Mouse (Mus musculus) intestine, postnatal 0 days (tissue): ENCODE data around the gene Ndufc1. TPM values are rescaled to one million over a fixed set of nuclear protein-coding genes. Genes with fewer than 3 reads are reported as not detected.
A peak's percentile ranks its signal among the peaks of the same experiment; 100 is the strongest.
"Not testable (repeated sequence)": the region's sequence is repeated elsewhere in the genome, so short reads cannot be mapped to it uniquely, and the experiment has no call there.

Experiments used
- ATAC-seq: fragments of 200-750 bp; cut with Nextera tagmentation; 2 replicates; pipeline ENCODE4 v1.8.0; 2017; ENCODE audit warnings: mild to moderate bottlenecking, moderate TSS enrichment, moderate library complexity
- H3K27ac ChIP-seq: fragments of 300-500 bp; sonication (generic); 2 replicates; pipeline ENCODE4 v1.5.1; 2014; ENCODE audit warnings: mild to moderate bottlenecking, low read depth, low read length, moderate library complexity
- H3K27me3 ChIP-seq: fragments of 300-500 bp; sonication (generic); replicated peaks from 2 replicates; pipeline ENCODE4 v1.6.1; 2014; ENCODE audit warnings: low read length, mixed read lengths; ENCODE audit not compliant: control insufficient read depth, insufficient read depth
- H3K36me3 ChIP-seq: fragments of 300-500 bp; sonication (generic); 2 replicates; pipeline ENCODE4 v1.6.1; 2014; ENCODE audit warnings: mild to moderate bottlenecking, moderate library complexity; ENCODE audit not compliant: control insufficient read depth, insufficient read depth
- H3K4me1 ChIP-seq: fragments of 300-500 bp; sonication (generic); replicated peaks from 2 replicates; pipeline ENCODE4 v1.6.1; 2014; ENCODE audit warnings: antibody characterized with exemption, low read length, mixed read lengths; ENCODE audit not compliant: control insufficient read depth, insufficient read depth
- H3K4me2 ChIP-seq: fragments of 300-500 bp; sonication (generic); replicated peaks from 2 replicates; pipeline ENCODE4 v1.6.1; 2014; ENCODE audit warnings: low read depth, mild to moderate bottlenecking, moderate library complexity
- H3K4me3 ChIP-seq: fragments of 300-500 bp; sonication (generic); 2 replicates; pipeline ENCODE4 v1.5.1; 2014; ENCODE audit warnings: low read depth, low read length
- H3K9ac ChIP-seq: fragments of 300-500 bp; sonication (generic); 2 replicates; pipeline ENCODE4 v1.6.1; 2014; ENCODE audit warnings: mild to moderate bottlenecking, low read depth, low read length
- H3K9me3 ChIP-seq: fragments of 300-500 bp; sonication (generic); 2 replicates; pipeline ENCODE4 v1.6.1; 2016; ENCODE audit warnings: mixed run types; ENCODE audit not compliant: control insufficient read depth
- CTCF ChIP-seq: sonication (generic); IDR thresholded peaks from 2 replicates; pipeline ENCODE4 v1.5.1; 2016; ENCODE audit warnings: low read depth, mild to moderate bottlenecking, control low read depth, antibody characterized with exemption, moderate library complexity
- WGBS: fragments of 180-500 bp; shearing (Covaris S2); extraction: QIAGEN DNeasy Blood & Tissue Kit; methylation state at CpG from one replicate; pipeline ENCODE4 v1.1.7; 2014; 5-methylcytosine and 5-hydroxymethylcytosine counted together
- polyA plus RNA-seq: library from polyadenylated mRNA; unstranded; fragments of >200 nt; fragmentation: Nextera tagmentation; extraction: Ambion mirVana; gene quantifications from 2 replicates; pipeline ENCODE4 v1.2.1, GENCODE M21; 2015

Ndufc1 gene
- polyA plus RNA-seq, 1 experiment from 2014 or later, result 1,395 TPM

- no peak for TF ChIP-seq CTCF
- Histone ChIP-seq H3K27me3 (no peaks in the 10 kb centered on the region), H3K27ac (no peak overlapping the region), H3K9ac (no peak overlapping the region), H3K36me3 (peaks cover 10% of the 10 kb centered on the region; the same call in 1 of the 2 replicates), H3K4me1 (no peaks in the 10 kb centered on the region), H3K9me3 (no peaks in the 10 kb centered on the region), H3K4me3 (no peak overlapping the region), H3K4me2 (no peak overlapping the region)
- 25% methylated on average over 3 of the region's 3 CpGs for WGBS
- ATAC-seq, result no peak
Measured at GRCm38 (mm10) chr3:51398667-51399066, 10.1 kb downstream of the Ndufc1 start.

GRCm38 (mm10) chr3:51397700-51398299 is 11.0 kb downstream of the Ndufc1 start:
- WGBS, result 76% methylated on average over 15 of the region's 15 CpGs
- TF ChIP-seq CTCF, result no peak
- no peak for ATAC-seq

GRCm38 (mm10) chr3:51396219-51397068 is 12.3 kb downstream of the Ndufc1 start, which contains the start of gene Mgarp:
Mgarp (minus strand) TSS chr3:51396738.
- Histone ChIP-seq H3K4me3 (peak within 1 kb of the TSS; percentile 51), H3K9ac (0 out of 2 replicates have a peak within 1 kb of the TSS, but pooled peaks have one; percentile 17), H3K27me3 (no peaks in the 10 kb centered on the region), H3K27ac (no peak within 1 kb of the TSS), H3K9me3 (no peaks in the 10 kb centered on the region), H3K4me1 (no peaks in the 10 kb centered on the region), H3K36me3 (no peaks in the 10 kb centered on the region), H3K4me2 (peak within 1 kb of the TSS; percentile 70)
- ATAC-seq, result peak; percentile 44; the same call in 1 of the 2 replicates
- WGBS, result 3% methylated on average over 41 of the region's 41 CpGs
- peak; percentile 56 for TF ChIP-seq CTCF

More at GRCm38 (mm10) chr3:51397700-51398299, 11.0 kb downstream of the Ndufc1 start:
- H3K9ac ChIP-seq, result no peak overlapping the region
- H3K4me3 ChIP-seq, result no peak overlapping the region
- H3K4me1 ChIP-seq, result no peaks in the 10 kb centered on the region
- no peaks in the 10 kb centered on the region for H3K9me3 ChIP-seq
- H3K4me2 ChIP-seq, result no peak overlapping the region
- H3K27me3 ChIP-seq, result no peaks in the 10 kb centered on the region
- H3K36me3 ChIP-seq, result peaks cover 3% of the 10 kb centered on the region; the same call in 1 of the 2 replicates
- no peak overlapping the region for H3K27ac ChIP-seq

GRCm38 (mm10) chr3:51395461-51396145 is 13.2 kb downstream of the Ndufc1 start:
- no peak overlapping the region for H3K9ac ChIP-seq
- no peak for ATAC-seq
- 52% methylated on average over 19 of the region's 19 CpGs for WGBS
- H3K4me3 ChIP-seq, result 0 out of 2 replicates have a peak overlapping the region, but pooled peaks have one; percentile 51
- no peak for TF ChIP-seq CTCF
- H3K27ac ChIP-seq, result no peak overlapping the region
- H3K4me2 ChIP-seq, result peak overlapping the region; percentile 70; the same call in 1 of the 2 replicates
- no peaks in the 10 kb centered on the region for H3K27me3 ChIP-seq
- no peaks in the 10 kb centered on the region for H3K4me1 ChIP-seq
- H3K9me3 ChIP-seq, result no peaks in the 10 kb centered on the region
- H3K36me3 ChIP-seq, result no peaks in the 10 kb centered on the region

- Histone ChIP-seq H3K9me3 (no peaks in the 10 kb centered on the region), H3K4me3 (no peak overlapping the region), H3K4me1 (no peaks in the 10 kb centered on the region), H3K4me2 (no peak overlapping the region), H3K36me3 (no peaks in the 10 kb centered on the region), H3K27me3 (no peaks in the 10 kb centered on the region), H3K9ac (no peak overlapping the region), H3K27ac (no peak overlapping the region)
- no peak for TF ChIP-seq CTCF
- WGBS, result 78% methylated on average over 3 of the region's 3 CpGs
- ATAC-seq, result no peak
Measured at GRCm38 (mm10) chr3:51394881-51395280, 13.9 kb downstream of the Ndufc1 start.

- no peak for ATAC-seq
- no peaks in the 10 kb centered on the region for H3K27me3 ChIP-seq
- H3K9me3 ChIP-seq, result no peaks in the 10 kb centered on the region
- H3K27ac ChIP-seq, result no peak overlapping the region
- 91% methylated on average over 2 of the region's 2 CpGs for WGBS
- H3K4me1 ChIP-seq, result no peaks in the 10 kb centered on the region
- H3K4me3 ChIP-seq, result no peak overlapping the region
- no peaks in the 10 kb centered on the region for H3K36me3 ChIP-seq
- no peak for TF ChIP-seq CTCF
- H3K9ac ChIP-seq, result no peak overlapping the region
- H3K4me2 ChIP-seq, result no peak overlapping the region
Measured at GRCm38 (mm10) chr3:51393651-51394050, 15.1 kb downstream of the Ndufc1 start.

GRCm38 (mm10) chr3:51393018-51393417 is 15.8 kb downstream of the Ndufc1 start:
- H3K27me3 ChIP-seq, H3K36me3 ChIP-seq, H3K9ac ChIP-seq, H3K27ac ChIP-seq, H3K4me1 ChIP-seq, ATAC-seq, H3K4me3 ChIP-seq, H3K9me3 ChIP-seq, H3K4me2 ChIP-seq: not testable (repeated sequence)
- 97% methylated on average over 3 of the region's 3 CpGs for WGBS
